Mouse (Mus musculus) myocyte (in vitro differentiated cells): ENCODE results near the gene Gm960.

Experiments used
- E2F4 ChIP-seq: IDR thresholded peaks from one replicate; pipeline ENCODE4 v1.6.1; 2011; ENCODE audit warnings: mild to moderate bottlenecking, control low read depth, moderate library complexity; ENCODE audit not compliant: insufficient read depth
- MAX ChIP-seq: IDR thresholded peaks from one replicate; pipeline ENCODE4 v1.6.1; 2011; ENCODE audit warnings: low read depth, mild to moderate bottlenecking, control low read depth
- POLR2A ChIP-seq: IDR thresholded peaks from one replicate; pipeline ENCODE4 v1.6.1; 2011; ENCODE audit warnings: low read depth, mild to moderate bottlenecking, control low read depth, moderate library complexity; ENCODE audit not compliant: insufficient read length
- POLR2AphosphoS2 ChIP-seq: IDR thresholded peaks from one replicate; pipeline ENCODE4 v1.6.1; 2011; ENCODE audit warnings: low read depth, control low read depth; ENCODE audit not compliant: insufficient read length
- USF1 ChIP-seq: IDR thresholded peaks from one replicate; pipeline ENCODE4 v1.6.1; 2011; ENCODE audit warnings: low read depth, mild to moderate bottlenecking, control low read depth, moderate library complexity

DNA sequence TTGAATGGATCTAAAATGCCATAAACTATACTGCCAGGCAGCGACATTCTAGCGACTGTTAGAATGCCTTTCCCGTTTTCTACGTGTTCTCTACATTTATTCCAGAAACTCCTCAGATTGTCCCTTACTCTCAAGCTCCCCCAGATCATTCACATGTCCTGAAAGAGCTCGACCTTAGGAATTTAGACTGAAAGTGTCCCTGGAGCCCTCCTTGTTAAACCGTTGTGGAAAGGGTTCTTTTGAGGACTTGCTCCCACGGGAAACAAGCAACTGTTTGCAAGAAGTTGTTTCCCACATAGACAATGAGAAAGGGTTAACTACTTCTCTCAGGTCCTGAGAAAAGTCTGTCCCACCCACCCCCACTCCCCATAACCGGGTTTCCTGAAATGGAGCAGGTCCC lies 2.2 kb upstream of the Gm960 start:
- no peak for TF ChIP-seq USF1
- TF ChIP-seq POLR2A, result no peak
- no peak for TF ChIP-seq E2F4
- no peak for TF ChIP-seq MAX
- no peak for TF ChIP-seq POLR2AphosphoS2
